Mouse (Mus musculus) thymus, postnatal 14 days (tissue): Measurements from ENCODE around the gene Mmp11.

Source experiments
- DNase-seq: peaks from one replicate; pipeline ENCODE4 v3.0.0; 2021

Mmp11 gene

DNA sequence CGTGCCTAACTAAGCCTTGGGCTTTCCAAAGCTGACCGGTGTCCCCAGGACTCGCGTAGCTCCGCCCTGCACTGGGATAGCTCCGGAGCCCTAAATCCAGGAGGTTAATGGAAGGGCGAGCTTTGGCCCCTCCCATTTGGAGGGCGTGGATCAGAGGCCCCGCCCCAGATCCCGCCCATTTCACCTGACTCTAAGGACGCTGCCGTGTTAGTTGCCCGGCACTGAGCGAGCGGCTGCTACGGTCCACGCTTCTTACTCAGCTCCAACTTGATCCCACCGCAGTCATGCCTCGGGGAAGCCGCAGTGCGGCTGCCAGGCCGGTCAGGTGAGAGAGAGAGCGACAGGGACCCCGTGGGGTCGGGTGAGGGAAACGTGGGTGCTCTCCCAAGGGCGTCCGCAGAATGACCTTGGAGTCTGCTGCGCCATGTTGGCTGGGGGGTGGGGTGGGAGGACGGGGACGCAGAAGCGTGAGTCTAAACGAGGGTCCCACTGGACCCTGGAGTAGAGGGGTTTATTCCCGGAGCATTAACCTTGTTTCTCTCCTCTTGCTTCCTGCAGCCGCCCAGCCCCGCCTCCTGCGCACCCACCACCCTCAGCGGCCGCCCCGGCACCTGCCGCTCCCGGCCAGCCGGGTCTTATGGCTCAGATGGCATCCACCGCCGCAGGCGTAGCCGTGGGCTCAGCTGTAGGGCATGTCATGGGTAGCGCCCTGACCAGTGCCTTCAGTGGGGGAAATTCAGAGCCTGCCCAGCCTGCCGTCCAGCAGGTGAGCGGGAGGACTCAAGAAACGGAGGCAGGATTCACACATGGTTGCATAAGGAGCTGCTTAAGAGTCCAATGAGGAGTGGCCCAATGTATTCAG, at the start of gene Mmp11:
Gene Mmp11 (minus strand): TSS at position 817 of the 862 bp plus-strand sequence.
- peak; percentile 70 for DNase-seq

DNA sequence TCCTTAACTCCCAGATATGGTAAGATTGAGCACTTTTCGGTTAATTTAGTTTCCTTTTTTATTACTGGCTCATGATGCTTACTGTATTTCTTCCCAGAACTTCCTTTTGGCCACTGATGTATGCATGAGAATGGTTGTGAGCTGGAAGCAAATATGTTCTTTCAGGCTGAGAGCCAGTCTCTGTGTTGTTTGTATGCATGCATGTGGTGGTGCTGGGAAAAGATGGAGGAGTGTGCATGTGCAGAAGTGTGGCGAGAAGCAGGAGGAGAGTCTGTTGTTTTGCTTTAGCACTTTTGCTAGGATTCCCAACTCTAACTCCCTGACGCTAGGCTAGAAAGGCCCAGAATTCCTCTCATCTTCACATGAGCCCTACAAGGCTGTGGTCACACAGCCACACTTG, 43.1 kb upstream of the Mmp11 start:
- no peak for DNase-seq

DNA sequence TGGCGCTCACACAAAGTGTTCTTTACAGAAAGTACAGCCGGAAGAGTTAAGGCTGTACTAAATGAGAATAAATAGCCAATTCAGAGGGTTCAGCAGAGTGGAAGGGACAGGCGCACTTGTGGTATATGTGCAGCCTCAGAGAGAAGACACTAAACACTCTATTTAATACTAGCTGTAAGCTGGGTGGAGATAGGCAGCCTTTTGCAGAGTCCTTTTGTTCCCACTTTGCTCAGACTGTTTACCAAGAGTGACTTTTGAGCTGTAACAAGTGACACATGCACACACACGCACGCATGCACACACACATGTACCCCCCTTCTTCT, 42.5 kb upstream of the Mmp11 start:
- DNase-seq: no peak

DNA sequence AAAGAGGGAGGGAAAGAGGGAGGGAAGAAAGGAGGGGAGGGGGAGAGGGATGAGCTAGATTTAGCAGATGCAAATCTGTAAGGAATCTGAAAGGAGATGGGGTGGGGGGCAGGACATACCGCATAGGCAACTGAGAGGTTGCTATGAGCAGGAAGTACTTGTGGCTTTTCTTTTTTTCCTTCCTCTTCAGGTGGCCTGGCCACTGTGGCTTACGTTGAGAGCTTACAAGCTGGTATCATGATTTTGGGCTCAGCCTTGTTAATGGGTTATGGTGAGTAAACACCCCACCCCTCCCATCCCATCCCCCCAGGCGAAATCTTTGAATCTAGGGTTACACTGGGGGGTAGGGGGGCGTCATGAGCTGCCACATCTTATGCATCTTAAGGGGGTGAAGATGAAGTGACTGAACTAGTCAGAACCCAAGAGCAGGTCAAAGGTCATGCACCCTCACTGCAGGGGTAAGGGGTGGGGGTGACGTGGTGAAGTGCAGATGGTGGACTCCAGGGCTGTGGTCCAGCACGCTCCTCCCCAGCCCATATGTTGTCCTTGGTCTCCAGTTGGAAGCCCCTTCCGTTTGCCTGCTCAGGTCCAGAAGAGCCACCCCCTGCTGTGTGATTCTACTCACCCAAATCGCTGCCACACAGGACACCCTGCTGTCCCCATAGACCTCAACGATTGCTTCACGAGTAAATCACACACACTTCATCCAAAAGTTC, 42.0 kb upstream of the Mmp11 start:
- no peak for DNase-seq

DNA sequence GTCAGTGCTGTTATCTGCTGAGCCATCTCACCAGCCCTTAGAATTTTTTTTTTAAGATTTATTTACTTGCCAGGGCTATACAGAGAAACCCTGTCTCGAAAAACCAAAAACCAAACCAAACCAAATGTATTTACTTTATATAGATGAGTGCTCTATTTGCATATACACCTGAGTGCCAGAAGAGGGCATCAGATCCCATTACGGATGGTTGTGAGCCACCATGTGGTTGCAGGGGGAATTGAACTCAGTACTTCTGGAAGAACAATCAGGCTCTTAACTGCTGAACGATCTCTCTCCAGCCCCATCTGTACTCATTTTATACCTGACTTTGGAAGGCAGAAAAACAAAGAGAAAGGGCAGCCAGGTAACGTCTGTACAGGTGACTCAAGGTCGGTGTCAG, 38.9 kb upstream of the Mmp11 start:
- DNase-seq: peak; percentile 34

DNA sequence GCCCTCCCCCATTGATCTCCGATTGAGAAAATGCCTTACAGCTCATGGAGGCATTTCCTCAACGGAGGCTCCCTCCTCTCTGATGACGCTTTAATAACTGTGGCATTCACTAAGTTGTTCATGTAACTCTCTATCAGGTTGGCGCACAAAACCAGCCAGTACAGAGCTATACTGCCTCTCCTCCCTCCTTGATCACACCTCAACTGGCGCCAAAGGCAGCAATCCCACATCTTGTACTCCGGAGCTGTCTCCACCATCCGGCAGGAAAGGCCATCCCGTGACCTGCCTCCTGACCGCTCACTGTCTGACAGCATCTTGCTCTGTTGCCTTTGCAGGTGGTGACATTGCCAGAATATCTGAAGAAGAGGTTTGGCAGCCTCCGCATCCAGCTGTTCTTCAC, 37.5 kb upstream of the Mmp11 start:
- no peak for DNase-seq

DNA sequence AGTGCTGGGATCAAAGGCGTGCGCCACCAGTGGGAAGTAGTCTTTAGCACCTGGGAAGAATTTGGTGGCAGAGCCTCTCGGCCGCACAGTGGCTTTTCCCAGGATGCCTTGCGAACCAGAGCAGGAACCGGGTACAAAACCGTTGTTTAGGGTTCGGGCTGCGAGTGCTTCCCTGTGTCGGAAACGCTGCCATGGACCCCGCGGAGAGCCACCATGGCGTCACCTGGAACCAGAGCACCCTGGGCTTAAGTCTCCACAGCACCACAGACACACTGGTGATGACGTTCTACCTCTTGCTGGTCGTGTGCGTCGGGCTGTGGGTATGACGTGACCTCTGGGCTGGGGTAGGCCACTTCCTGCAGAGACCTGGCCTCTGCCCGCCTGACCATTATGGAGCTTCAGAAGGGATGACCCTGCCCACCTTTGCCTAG, 18.1 kb upstream of the Mmp11 start, which contains the start of gene Gm5134:
Gene Gm5134 (plus strand): TSS at position 134 of the 431 bp plus-strand sequence.
- DNase-seq: peak; percentile 48

DNA sequence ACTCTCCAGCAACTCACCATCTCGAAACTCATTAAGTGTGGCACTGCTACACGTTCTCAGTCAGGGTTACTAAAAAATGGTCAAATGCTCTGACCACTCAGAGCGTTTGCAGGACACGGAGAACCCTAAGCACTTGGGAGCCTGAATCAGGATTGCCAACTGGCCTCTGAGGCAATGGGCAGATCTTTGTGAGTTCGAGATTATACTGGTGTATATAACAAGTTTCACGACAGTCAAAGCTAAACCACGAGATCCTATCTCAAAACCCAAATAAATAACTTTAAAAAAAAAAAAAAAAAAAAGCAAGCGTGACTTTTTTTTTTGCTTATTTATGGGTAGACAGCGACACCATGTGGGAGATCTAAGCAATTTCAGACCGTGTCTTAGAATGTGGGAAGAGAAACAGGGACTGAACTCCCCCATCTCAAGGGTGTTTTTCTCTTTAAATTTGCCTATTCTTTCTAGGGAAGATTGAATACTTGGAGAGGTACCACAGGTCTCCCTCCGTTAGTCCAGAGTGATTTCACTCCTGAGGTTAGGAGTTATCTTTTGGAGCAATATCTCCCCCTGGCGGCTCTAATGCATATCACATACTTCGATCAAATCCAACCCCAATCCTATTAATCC, 15.2 kb upstream of the Mmp11 start:
- DNase-seq: peak; percentile 50

DNA sequence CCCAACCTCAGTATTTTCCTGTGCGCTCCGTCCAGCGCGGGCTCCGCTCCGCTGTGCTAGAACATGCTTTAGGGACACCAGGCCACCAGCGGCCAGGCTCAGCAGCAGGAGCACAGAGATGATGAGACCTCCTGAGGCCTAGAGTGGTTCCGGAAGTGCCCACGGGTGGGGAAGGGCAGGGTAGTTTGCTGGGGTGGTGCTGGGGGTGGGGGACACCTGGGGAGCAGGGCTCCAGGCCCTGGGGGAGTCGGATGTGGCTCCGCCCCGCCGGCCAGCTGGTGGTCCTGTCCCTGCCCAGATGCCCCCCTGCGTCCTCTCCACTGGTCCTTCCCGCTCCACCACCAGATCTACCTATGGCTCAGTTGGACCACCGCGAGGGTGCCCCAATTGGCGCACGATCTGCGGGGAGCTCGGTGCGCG, 14.5 kb upstream of the Mmp11 start:
- peak; percentile 61 for DNase-seq

DNA sequence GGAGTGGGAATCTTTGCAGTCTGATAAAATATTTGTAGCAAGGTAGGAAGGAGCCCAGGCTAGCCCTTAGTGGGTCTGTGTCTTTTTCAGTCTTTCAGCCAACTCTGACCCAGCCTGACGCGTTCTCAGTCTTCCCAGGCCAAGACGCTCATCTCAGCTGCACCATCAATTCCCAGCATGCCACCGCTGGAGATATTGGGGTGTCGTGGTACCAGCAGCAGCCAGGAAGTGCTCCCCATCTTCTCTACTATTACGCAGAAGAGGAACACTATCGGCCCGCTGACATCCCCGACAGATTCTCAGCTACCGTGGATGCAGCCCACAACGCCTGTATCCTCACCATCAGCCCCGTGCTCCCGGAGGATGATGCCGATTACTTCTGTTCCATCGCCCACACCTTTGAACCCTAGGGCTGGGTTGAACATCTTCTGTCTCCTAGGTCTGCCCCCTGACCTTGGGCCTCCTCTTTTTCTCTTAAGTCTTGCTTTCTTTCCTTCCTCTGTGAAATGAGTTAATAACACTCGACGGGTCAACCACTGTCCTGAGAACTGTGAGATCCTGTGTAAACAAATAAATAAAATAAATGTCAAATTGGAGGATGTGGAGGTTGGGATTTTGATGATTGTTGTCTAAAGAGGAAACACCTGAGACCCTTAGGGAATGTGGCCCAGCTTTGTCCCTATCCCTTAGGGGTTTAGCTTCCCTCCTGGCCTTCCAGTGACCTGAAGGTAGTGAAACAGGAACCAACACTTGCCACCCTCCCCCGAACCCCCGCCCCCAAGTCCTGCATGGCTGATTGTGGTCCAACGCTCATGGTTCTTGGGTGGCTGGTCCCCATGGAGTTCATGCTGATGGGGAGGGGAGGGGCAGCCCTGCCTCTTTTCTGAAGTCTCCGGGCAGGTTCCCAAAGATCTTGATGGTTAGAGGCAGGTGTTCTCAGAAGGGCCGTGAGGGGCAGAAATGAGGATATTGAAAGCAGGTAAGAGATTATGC, 13.1 kb upstream of the Mmp11 start:
- DNase-seq: no peak

DNA sequence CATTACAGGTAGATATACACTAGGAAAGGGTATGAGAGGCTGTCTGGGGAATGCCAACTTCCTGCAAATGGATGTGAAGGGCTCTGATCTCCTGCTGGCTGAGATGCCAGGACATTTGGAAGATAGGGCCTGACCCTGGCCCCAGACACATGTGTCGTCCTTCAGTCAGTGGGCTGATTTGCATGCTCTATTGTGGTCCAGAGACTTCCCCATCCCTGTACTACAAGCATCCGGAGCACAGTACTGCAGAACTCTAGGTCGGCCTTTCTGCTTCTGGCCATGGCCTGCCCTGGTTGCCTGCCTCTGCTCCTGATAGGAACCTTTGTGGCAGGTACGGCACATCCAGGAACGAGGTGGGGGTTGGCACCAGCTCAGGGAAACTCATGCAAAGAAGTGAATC, 11.8 kb upstream of the Mmp11 start:
- DNase-seq: no peak

DNA sequence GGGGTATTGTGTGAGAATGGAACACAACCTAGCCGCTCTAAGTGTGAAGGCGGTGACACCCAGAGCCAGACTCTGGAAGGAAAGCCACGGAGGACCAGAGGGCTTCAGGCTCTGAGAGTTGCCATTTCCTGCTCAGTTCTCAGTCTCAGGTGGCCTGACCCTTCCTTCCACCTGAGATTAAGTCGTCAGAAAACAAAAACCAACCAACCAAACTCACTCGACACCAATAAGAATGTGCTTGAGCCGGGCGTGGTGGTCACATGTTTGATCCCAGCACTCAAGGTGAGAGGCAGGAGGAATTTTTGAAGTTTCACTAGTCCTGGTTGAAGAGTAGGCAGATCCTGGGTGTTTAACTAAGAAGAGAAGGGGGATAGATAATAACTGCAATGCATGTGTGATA, 9.6 kb upstream of the Mmp11 start:
- no peak for DNase-seq

DNA sequence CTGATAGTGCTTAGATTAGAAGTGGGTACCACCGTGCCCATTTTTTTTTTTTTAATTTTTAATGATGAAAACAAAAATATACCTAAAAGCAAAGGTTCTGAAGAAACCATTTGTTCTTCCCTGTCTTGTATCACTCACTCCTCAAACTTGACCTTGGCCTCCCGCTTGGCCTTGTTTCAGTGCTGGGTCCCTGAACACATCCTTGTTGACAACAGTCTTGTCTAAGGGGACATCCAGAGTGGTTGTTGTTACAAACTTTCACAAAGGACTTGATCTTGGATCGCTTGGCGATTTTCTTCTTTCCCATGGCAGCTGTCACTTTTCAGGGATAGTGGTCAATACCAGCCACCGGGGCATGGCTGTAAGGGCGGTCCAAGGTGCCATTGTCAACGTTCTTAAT, 8.9 kb upstream of the Mmp11 start:
- DNase-seq: no peak

DNA sequence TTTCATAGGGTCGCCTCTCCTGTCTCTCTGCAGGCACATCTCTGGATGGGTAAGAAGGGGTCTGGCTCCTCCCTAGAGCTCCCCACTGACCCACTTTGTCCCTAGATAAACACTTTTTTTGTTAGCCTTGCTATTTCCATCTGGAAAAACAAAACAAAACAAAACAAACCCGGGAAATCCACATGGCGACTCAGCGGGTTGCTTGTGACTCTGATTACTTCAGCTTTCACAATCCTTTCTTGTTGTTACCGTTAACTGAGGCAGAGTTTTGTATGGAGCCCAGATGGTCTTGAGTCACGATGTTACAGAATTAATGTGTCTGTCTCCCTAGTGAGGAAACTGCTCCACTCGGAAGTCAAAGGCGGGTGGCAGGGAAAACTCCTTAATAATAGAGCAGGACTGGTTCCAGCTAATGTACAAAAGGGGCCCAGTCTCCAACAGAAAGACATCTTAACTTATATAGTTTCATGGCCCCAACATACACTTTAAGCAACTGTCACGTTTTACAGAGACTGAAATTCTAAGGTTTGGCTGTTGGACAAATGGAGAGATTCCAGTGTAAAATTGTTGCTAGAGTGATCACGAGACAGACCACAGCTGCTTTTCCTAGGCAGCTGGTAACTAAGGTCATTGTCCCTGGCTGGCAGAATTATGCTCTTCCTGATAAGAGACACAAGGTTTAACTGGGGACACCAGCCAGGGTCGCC, 7.9 kb upstream of the Mmp11 start:
- DNase-seq: no peak

DNA sequence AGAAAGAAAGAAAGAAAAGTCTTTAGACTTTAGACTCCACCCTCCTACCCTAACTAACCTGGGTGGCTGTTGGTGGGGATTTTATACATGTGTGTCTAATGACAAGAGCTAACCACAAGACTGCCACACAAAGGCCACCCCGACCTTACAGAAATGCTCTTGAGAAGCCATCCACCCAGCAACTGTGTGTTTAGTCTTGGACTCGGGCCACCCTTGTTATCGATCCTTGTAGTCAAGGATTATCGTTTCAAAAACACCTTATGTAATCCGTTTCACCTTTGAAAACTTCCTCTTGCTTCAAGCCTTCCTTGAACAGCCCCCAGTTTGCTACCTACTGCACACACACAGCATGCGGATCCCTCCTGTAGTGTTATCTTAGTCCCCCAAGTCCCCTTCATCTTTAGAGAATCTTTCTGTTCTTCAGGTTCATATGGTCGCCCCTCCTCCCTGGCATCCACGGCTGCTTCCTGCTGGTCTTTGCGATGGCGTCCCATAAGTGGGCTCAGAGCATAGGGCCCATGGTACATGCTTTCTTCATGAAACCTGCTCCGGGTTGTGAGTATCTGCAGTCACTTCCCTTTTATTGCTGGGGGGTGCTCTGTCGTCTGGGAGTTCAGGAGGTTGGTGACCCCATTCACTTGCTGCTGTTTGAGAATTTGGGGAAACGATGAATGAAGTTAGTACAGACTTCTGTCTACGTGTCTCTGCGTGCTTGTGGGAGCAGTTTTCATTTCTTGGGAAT, 6.6 kb upstream of the Mmp11 start, which contains the start of gene Vpreb3:
Gene Vpreb3 (plus strand): TSS at position 322 of the 742 bp plus-strand sequence.
- no peak for DNase-seq

DNA sequence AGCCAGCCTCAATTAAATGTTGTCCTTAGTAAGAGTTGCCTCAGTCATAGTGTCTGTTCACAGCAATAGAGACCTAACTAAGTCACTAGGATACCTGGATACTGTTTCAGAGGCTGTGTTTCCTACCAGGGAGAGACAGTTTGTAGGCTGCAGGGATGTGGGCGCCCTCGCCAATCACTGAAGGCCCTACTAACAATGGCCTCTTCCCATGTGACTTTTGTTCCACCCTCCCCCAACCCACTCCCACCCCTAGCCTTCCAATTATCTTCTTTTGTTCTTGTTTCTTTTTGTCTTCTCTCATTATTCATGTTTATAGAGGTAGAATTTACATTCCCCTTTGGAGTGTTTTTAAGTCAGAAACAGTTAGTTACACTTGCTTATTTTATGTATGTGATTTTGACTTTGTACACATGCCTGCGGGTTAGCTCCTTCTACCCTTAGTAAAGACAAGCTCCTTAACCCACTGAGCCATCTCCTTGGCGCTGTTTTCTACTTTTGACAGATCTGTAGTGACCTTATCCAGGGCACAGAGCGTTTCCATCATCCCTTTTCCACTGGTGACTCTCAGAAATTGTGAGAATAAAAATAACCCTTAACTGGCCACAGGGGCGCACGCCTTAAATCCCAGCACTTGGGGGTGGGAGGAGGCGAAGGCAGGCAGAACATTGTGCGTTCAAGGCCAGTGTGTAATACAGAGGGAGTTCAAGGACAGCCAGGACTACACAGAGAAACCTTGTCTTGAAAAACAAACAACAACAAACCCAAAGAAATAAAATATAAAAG, 4.9 kb upstream of the Mmp11 start:
- no peak for DNase-seq

DNA sequence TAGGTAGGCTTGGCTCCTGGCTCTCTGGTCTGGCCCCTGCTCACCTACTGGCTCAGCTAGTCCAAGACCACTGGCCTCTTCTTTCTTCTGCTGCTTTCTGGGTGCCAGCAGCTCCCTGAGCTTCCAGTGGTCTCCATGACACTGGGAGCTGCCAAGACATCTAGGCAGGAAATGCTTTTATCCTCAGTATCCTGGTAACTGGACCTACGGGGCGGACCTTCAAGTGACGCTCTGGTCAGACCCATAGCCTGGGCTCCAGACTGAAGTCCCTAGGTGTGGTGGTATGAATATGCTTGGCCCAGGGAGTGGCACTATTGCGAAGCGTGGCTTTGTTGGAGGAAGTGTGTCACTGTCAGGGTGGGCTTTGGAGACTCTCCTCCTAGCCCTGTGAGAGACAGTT, 4.2 kb upstream of the Mmp11 start, which contains the start of gene Gm867:
Gene Gm867 (minus strand): TSS at position 153 of the 400 bp plus-strand sequence.
- DNase-seq: no peak

DNA sequence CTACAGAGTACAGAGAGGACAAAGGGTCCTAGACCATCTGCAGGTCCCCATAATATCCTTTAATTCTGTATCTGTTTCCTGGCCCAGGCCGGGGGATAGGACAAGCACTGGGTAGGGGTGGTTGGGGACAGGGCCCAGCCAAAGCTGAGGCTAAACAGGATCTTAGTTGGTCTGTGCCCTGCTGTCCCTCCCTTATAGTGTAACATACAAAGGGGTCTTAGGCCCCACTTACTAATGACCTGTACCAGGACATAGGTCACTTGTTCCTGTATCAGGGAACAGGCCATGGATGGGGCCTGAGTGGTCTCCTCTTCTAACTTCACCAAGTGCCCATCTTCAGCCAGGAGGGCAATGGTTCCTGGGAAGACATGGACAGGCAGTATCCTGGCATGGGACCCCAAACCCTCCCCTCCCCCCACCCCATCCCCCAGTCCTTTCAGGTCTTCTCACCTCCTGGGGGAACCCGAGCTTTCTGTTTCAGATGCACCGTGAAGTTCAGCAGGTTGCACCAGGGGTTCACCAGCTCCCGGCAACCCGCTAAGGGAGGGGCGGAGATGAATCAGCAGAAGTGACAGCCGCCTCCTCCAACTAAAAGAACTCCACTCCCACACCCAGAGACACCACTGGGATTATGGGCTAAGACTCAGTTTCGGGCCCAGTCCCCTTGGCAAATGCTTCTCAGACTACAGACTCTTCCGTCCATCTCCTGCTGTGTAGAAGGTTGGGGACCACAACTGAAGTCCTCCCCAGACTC, 3.4 kb upstream of the Mmp11 start:
- DNase-seq: no peak
